Mouse (Mus musculus) hematopoietic stem cell, adult 5-6 weeks (primary cell): Measurements from ENCODE around the gene Col6a2. TPM values are rescaled to one million over a fixed set of nuclear protein-coding genes. Genes with fewer than 3 reads are reported as not detected.

ENCODE experiments used
- ATAC-seq, 2 experiments: fragments of 125-278 bp in 1 of 2; replicated peaks in 1 of 2; 2 replicates each; pipeline ENCODE4 v1.8.0; 2016 to 2017; ENCODE audit warnings: inconsistent platforms in 2 of 2, mild to moderate bottlenecking in 2 of 2, moderate number of reproducible peaks in 2 of 2, low read depth in 1 of 2, moderate TSS enrichment in 1 of 2; ENCODE audit not compliant: low FRiP score in 2 of 2, poor library complexity in 2 of 2, severe bottlenecking in 2 of 2, insufficient read depth in 1 of 2, low TSS enrichment in 1 of 2
- total RNA-seq: library from RNA; stranded (forward); fragments of 172-1452, 232-1000 nt; gene quantifications from 2 replicates; pipeline ENCODE4 v1.2.3, GENCODE M21; 2017

The Col6a2 gene
- total RNA-seq, 1 experiment from 2014 or later = not detected

- no peak for ATAC-seq
Observed at GRCm38 (mm10) chr10:76642628-76643434, 19.4 kb upstream of the Col6a2 start.

GRCm38 (mm10) chr10:76641894-76642627, 18.6 kb upstream of the Col6a2 start:
- no peak for ATAC-seq

- no peak for ATAC-seq
Observed at GRCm38 (mm10) chr10:76639952-76640351, 16.5 kb upstream of the Col6a2 start.

- ATAC-seq = no peak
Observed at GRCm38 (mm10) chr10:76636601-76637000, 13.2 kb upstream of the Col6a2 start.

- ATAC-seq = no peak
Observed at GRCm38 (mm10) chr10:76636026-76636425, 12.6 kb upstream of the Col6a2 start.

- ATAC-seq = no peak
Observed at GRCm38 (mm10) chr10:76634584-76634983, 11.2 kb upstream of the Col6a2 start.

- ATAC-seq = no peak
Observed at GRCm38 (mm10) chr10:76634094-76634571, 10.7 kb upstream of the Col6a2 start.

- ATAC-seq = no peak
Observed at GRCm38 (mm10) chr10:76632630-76633029, 9.2 kb upstream of the Col6a2 start.

- no peak for ATAC-seq
Observed at GRCm38 (mm10) chr10:76630657-76631056, 7.2 kb upstream of the Col6a2 start.

GRCm38 (mm10) chr10:76627714-76628113, 4.3 kb upstream of the Col6a2 start:
- ATAC-seq = no peak

- no peak for ATAC-seq
Observed at GRCm38 (mm10) chr10:76624903-76625302, 1.5 kb upstream of the Col6a2 start.

- ATAC-seq = no peak
Observed at GRCm38 (mm10) chr10:76623734-76624133, 304 bp upstream of the Col6a2 start.

- no peak for ATAC-seq
Observed at GRCm38 (mm10) chr10:76622411-76622810, 1.0 kb downstream of the Col6a2 start.

- no peak for ATAC-seq
Observed at GRCm38 (mm10) chr10:76612473-76612872, 11.0 kb downstream of the Col6a2 start.

GRCm38 (mm10) chr10:76602690-76603089, 20.7 kb downstream of the Col6a2 start:
- ATAC-seq = no peak

GRCm38 (mm10) chr10:76596338-76596737, 27.1 kb downstream of the Col6a2 start:
- no peak for ATAC-seq

- ATAC-seq = no peak
Observed at GRCm38 (mm10) chr10:76590197-76590596, 33.2 kb downstream of the Col6a2 start.

GRCm38 (mm10) chr10:76586190-76586589, 37.2 kb downstream of the Col6a2 start:
- ATAC-seq = no peak
